In genomic region chr11:85382055-85382454, GRCm38 (mm10) we compare ENCODE assay signal across 8 mouse cellular contexts. TPM values are rescaled to one million over a fixed set of nuclear protein-coding genes. Genes with fewer than 3 reads are reported as not detected.
DNase-seq lines count a peak whose midpoint lies in the region; ATAC-seq and TF ChIP-seq lines count a peak whose summit lies in the region.

No protein-coding gene starts in this region.

- no peak overlapping the region for H3K27ac ChIP-seq in cortical plate, adult 2 months (ENCODE audit: insufficient read depth, low read length)
- no peak overlapping the region for H3K27ac ChIP-seq in liver, embryonic 14.5 days

- H3K4me1 ChIP-seq in cortical plate, adult 2 months (ENCODE audit: control insufficient read depth, insufficient read depth, low read length): no peaks in the 10 kb centered on the region
- H3K4me1 ChIP-seq in liver, embryonic 14.5 days (replicated peaks; ENCODE audit: control insufficient read depth in 2 of 2, insufficient read depth in 2 of 2, low read length in 1 of 2): no peaks in the 10 kb centered on the region

- peak; percentile 82 for DNase-seq in adipocyte (ENCODE audit: low spot score)
- DNase-seq in gastrocnemius, postnatal 25 days: peak; percentile 23
- DNase-seq in kidney, postnatal 10 days: peak; percentile 82
- peak; percentile 20 to 51 (median 26) for DNase-seq in liver, embryonic 14.5 days (ENCODE audit: low read depth in 3 of 3, low spot score in 3 of 3)
- peak; percentile 61 for DNase-seq in retina, postnatal 7 days (ENCODE audit: low read depth, low spot score)
- peak; percentile 40 to 69 for DNase-seq in urinary bladder, postnatal 4 days (ENCODE audit: low spot score in 2 of 2)

- TF ChIP-seq CTCF in cortical plate, adult 2 months (IDR thresholded peaks at IDR 0.05; ENCODE audit: extremely low read depth, insufficient read depth, low read length): peak; percentile 95
- TF ChIP-seq CTCF in liver, embryonic 14.5 days (IDR thresholded peaks at IDR 0.05; ENCODE audit: low read depth): peak; percentile 90

- TF ChIP-seq EP300 in liver, embryonic 14.5 days (IDR thresholded peaks at IDR 0.05; ENCODE audit: low read depth): no peak

- H3K27me3 ChIP-seq in liver, embryonic 14.5 days (ENCODE audit: control insufficient read depth, insufficient read depth, low read length): no peaks in the 10 kb centered on the region

- no peaks in the 10 kb centered on the region for H3K36me3 ChIP-seq in liver, embryonic 14.5 days (replicated peaks; ENCODE audit: control insufficient read depth, insufficient read depth, low read depth)

- H3K9me3 ChIP-seq in liver, embryonic 14.5 days (ENCODE audit: control insufficient read depth, low read length): no peaks in the 10 kb centered on the region

- TF ChIP-seq POLR2A in cortical plate, adult 2 months (IDR thresholded peaks at IDR 0.05; ENCODE audit: extremely low read depth, insufficient read depth, low read length): no peak

- H3K4me3 ChIP-seq in cortical plate, adult 2 months (ENCODE audit: insufficient read depth, low read length): no peak overlapping the region
- no peak overlapping the region for H3K4me3 ChIP-seq in liver, embryonic 14.5 days (ENCODE audit: insufficient read depth in 1 of 2, low read depth in 2 of 2, low read length in 2 of 2)

- H3K4me2 ChIP-seq in liver, embryonic 14.5 days (ENCODE audit: low read depth): no peak overlapping the region

- ATAC-seq in CD4-positive, CD25-positive, alpha-beta regulatory T cell, adult 4 months: peak; percentile 53
- ATAC-seq in liver, embryonic 14.5 days (ENCODE audit: insufficient read depth): no peak

- H3K9ac ChIP-seq in liver, embryonic 14.5 days (replicated peaks): no peak overlapping the region

- 20% methylated on average over 4 of the region's 4 CpGs for WGBS in liver, embryonic 14.5 days (ENCODE audit: insufficient replicate concordance)

RNA-seq across cellular contexts. Expression of gene Bcas3, which starts 29.1 kb away (rescaled TPM):
- polyA plus RNA-seq in CD4-positive, CD25-positive, alpha-beta regulatory T cell, adult 4 months (2017; shearing (Covaris generic)): 10 to 100 TPM; 56.0 to 63.1 TPM
- polyA plus RNA-seq in cortical plate, adult 2 months (2012; rRNA removed): 44.2 and 47.1 TPM in 2 replicates
- 10 to 100 TPM; 30.1 to 31.5 TPM for total RNA-seq in gastrocnemius, postnatal 25 days (2021)
- 6.9 and 7.2 TPM in 2 replicates for polyA plus RNA-seq in liver, embryonic 14.5 days (2012; rRNA removed)
- polyA plus RNA-seq in liver, embryonic 14.5 days (2014; fragmentation: Nextera tagmentation; extraction: Ambion mirVana): 16.9 and 17.5 TPM in 2 replicates

Comparison
In these comparisons a context has a peak if more than half of its experiments do, and no peak if none do; other contexts are left out.
1. DNase-seq: peak in every context shown above with its lines; median percentile 82 in adipocyte; 82 in kidney, postnatal 10 days; 61 in retina, postnatal 7 days; 54 in urinary bladder, postnatal 4 days; 26 in liver, embryonic 14.5 days; 23 in gastrocnemius, postnatal 25 days.